7 mouse cellular contexts compared by ENCODE assay signal in the genomic region with DNA sequence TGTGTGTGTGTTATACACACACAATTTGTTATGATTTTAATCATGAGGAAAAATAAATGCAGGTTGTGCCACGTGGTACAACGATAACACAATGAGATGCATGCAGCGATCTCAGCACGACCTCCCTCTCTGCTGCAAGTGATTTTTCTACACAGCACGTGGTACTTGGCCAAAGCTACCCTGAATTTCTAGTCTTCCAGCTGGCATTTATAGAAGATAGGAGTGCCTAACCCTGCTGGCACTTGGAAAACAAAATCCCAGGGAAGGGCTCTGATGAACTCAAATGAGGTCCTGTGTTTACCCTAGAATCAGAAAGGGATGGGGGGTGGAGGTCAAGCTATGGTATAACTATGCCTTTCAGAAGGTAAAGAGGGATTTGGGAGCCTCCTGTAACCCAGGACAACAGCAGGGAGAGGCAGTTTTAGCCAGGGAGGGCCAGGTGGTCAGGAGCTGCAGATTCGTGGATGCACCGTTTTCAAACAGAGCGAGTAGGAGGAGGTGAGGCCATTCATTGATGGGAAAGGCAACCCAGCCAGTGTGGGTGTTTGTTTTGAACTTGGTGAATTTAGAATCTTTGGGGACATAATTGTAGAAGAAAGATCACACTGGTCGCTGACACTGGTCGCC. TPM values are rescaled to one million over a fixed set of nuclear protein-coding genes. Genes with fewer than 3 reads are reported as not detected.
A peak's percentile ranks its signal among the peaks of the same experiment; 100 is the strongest.
DNase-seq lines count a peak whose midpoint lies in the region; ATAC-seq and TF ChIP-seq lines count a peak whose summit lies in the region.

No protein-coding gene starts in this region.

- 0 out of 2 replicates have a peak, but pooled peaks have one; percentile 5 for ATAC-seq in lung, embryonic 14.5 days (ENCODE audit: insufficient read depth)
- ATAC-seq in embryonic facial prominence, embryonic 13.5 days (ENCODE audit: insufficient number of reproducible peaks, insufficient read depth, low FRiP score, low TSS enrichment, low read depth) = no peak
- no peak for ATAC-seq in neural tube, embryonic 15.5 days (ENCODE audit: low FRiP score)

- H3K4me3 ChIP-seq in lung, embryonic 14.5 days (ENCODE audit: low read depth, low read length) = no peak overlapping the region
- H3K4me3 ChIP-seq in embryonic facial prominence, embryonic 13.5 days = no peak overlapping the region
- peak overlapping the region; percentile 27; the same call in 1 of the 2 replicates for H3K4me3 ChIP-seq in limb, embryonic 10.5 days
- no peak overlapping the region for H3K4me3 ChIP-seq in neural tube, embryonic 15.5 days (replicated peaks)

- H3K27ac ChIP-seq in lung, embryonic 14.5 days (ENCODE audit: low read depth) = peak overlapping the region; percentile 94
- peak overlapping the region; percentile 88 for H3K27ac ChIP-seq in embryonic facial prominence, embryonic 13.5 days
- peak overlapping the region; percentile 80 for H3K27ac ChIP-seq in limb, embryonic 10.5 days
- H3K27ac ChIP-seq in neural tube, embryonic 15.5 days (replicated peaks) = peak overlapping the region; percentile 78; the same call in 1 of the 2 replicates

- H3K36me3 ChIP-seq in lung, embryonic 14.5 days (ENCODE audit: insufficient read depth) = no peaks in the 10 kb centered on the region
- H3K36me3 ChIP-seq in embryonic facial prominence, embryonic 13.5 days = no peaks in the 10 kb centered on the region
- no peaks in the 10 kb centered on the region for H3K36me3 ChIP-seq in limb, embryonic 10.5 days
- no peaks in the 10 kb centered on the region for H3K36me3 ChIP-seq in neural tube, embryonic 15.5 days

- TF ChIP-seq CTCF in lung, embryonic 14.5 days (IDR thresholded peaks at IDR 0.05; ENCODE audit: low read depth) = no peak

- no peak for DNase-seq in lung, embryonic 14.5 days
- no peak for DNase-seq in lung, adult 18-20 months
- no peak for DNase-seq in limb, embryonic 10.5 days (ENCODE audit: low spot score)
- no peak for DNase-seq in B cell, adult 2 months
- no peak for DNase-seq in adrenal gland, adult 18-20 months (ENCODE audit: low spot score in 2 of 2)

- peaks cover 11% of the 10 kb centered on the region for H3K4me1 ChIP-seq in lung, embryonic 14.5 days (ENCODE audit: insufficient read depth)
- peaks cover 30% of the 10 kb centered on the region for H3K4me1 ChIP-seq in embryonic facial prominence, embryonic 13.5 days
- H3K4me1 ChIP-seq in limb, embryonic 10.5 days = peaks cover 28% of the 10 kb centered on the region
- peaks cover 37% of the 10 kb centered on the region for H3K4me1 ChIP-seq in neural tube, embryonic 15.5 days

- H3K27me3 ChIP-seq in lung, embryonic 14.5 days (ENCODE audit: insufficient read depth, low read length) = no peaks in the 10 kb centered on the region
- no peaks in the 10 kb centered on the region for H3K27me3 ChIP-seq in embryonic facial prominence, embryonic 13.5 days
- no peaks in the 10 kb centered on the region for H3K27me3 ChIP-seq in limb, embryonic 10.5 days (ENCODE audit: low read depth, poor library complexity, severe bottlenecking)
- no peaks in the 10 kb centered on the region for H3K27me3 ChIP-seq in neural tube, embryonic 15.5 days (replicated peaks)

- H3K9ac ChIP-seq in lung, embryonic 14.5 days = no peak overlapping the region
- H3K9ac ChIP-seq in embryonic facial prominence, embryonic 13.5 days = peak overlapping the region; percentile 16; the same call in 1 of the 2 replicates
- no peak overlapping the region for H3K9ac ChIP-seq in neural tube, embryonic 15.5 days (replicated peaks)

- no peaks in the 10 kb centered on the region for H3K9me3 ChIP-seq in lung, embryonic 14.5 days (ENCODE audit: low read depth, low read length)
- no peaks in the 10 kb centered on the region for H3K9me3 ChIP-seq in embryonic facial prominence, embryonic 13.5 days
- no peaks in the 10 kb centered on the region for H3K9me3 ChIP-seq in limb, embryonic 10.5 days (replicated peaks)
- no peaks in the 10 kb centered on the region for H3K9me3 ChIP-seq in neural tube, embryonic 15.5 days (replicated peaks)

- 56% methylated on average over 10 of the region's 10 CpGs for WGBS in lung, embryonic 14.5 days
- WGBS in embryonic facial prominence, embryonic 13.5 days = 78% methylated on average over 10 of the region's 10 CpGs
- WGBS in limb, embryonic 10.5 days = 78% methylated on average over 10 of the region's 10 CpGs
- WGBS in neural tube, embryonic 15.5 days = 74% methylated on average over 10 of the region's 10 CpGs

- H3K4me2 ChIP-seq in lung, embryonic 14.5 days = peak overlapping the region; percentile 61
- H3K4me2 ChIP-seq in embryonic facial prominence, embryonic 13.5 days = peak overlapping the region; percentile 51
- H3K4me2 ChIP-seq in neural tube, embryonic 15.5 days = no peak overlapping the region

RNA-seq across cellular contexts. Expression of a gene that starts 46.1 kb away (rescaled TPM):
- 23.6 and 26.5 TPM in 2 replicates for polyA plus RNA-seq in lung, embryonic 14.5 days (2014; fragmentation: Nextera tagmentation; extraction: Ambion mirVana)
- 30.8 and 36.9 TPM in 2 replicates for polyA plus RNA-seq in embryonic facial prominence, embryonic 13.5 days (2015; fragmentation: Nextera tagmentation; extraction: Ambion mirVana)
- polyA plus RNA-seq in limb, embryonic 10.5 days (2016; fragmentation: Nextera tagmentation; extraction: Ambion mirVana) = 37.0 and 40.3 TPM in 2 replicates
- polyA plus RNA-seq in neural tube, embryonic 15.5 days (2015; fragmentation: Nextera tagmentation; extraction: Ambion mirVana) = 28.8 and 30.5 TPM in 2 replicates
- 10 to 100 TPM; 11.9 to 13.3 TPM for total RNA-seq in adrenal gland, adult 18-20 months (2021)
